Comparison of ENCODE assay signal across 23 mouse cellular contexts in genomic region chr1:177591742-177592141, GRCm38 (mm10).
"Had no signal": no experiment of that assay in that cellular context is flagged by ENCODE, and none has a peak within 500 bp of the region (broad histone marks: within the 10 kb centered on the region; RNA-seq: fewer than 3 reads in every experiment).

No protein-coding gene starts in this region.

- H3K27ac ChIP-seq: gastrocnemius, adult 2 months; hindbrain, embryonic 10.5 days; hindbrain, embryonic 12.5 days; hindbrain, embryonic 14.5 days; intestine, embryonic 15.5 days; layer of hippocampus, adult 2 months; left cerebral cortex, adult 2 months; limb, embryonic 10.5 days; limb, embryonic 12.5 days; liver, embryonic 13.5 days; liver, embryonic 15.5 days had no signal

- H3K36me3 ChIP-seq: hindbrain, embryonic 10.5 days; hindbrain, embryonic 12.5 days; intestine, embryonic 15.5 days; limb, embryonic 10.5 days; limb, embryonic 12.5 days; liver, embryonic 13.5 days; liver, embryonic 15.5 days had no signal

- H3K9me3 ChIP-seq: hindbrain, embryonic 10.5 days; hindbrain, embryonic 12.5 days; intestine, embryonic 15.5 days; limb, embryonic 10.5 days; limb, embryonic 12.5 days; liver, embryonic 13.5 days; liver, embryonic 15.5 days had no signal

- DNase-seq: gastrocnemius, adult 2 months; gastrocnemius, postnatal 10 days; gastrocnemius, postnatal 25 days; heart, postnatal 10 days; heart, postnatal 4 days; kidney, adult 18-20 months; kidney, adult 8-10 months; kidney, postnatal 10 days; kidney, postnatal 4 days; liver; liver, embryonic 13.5 days had no signal

- H3K9ac ChIP-seq: hindbrain, embryonic 12.5 days; hindbrain, embryonic 14.5 days; intestine, embryonic 15.5 days; limb, embryonic 12.5 days; liver, embryonic 13.5 days; liver, embryonic 15.5 days had no signal

- H3K27me3 ChIP-seq: hindbrain, embryonic 12.5 days; intestine, embryonic 15.5 days; limb, embryonic 12.5 days; liver, embryonic 13.5 days; liver, embryonic 15.5 days had no signal

- ATAC-seq: hindbrain, embryonic 16.5 days; inflammation-experienced regulatory T-cells, adult 6 months; intestine, embryonic 15.5 days; intestine, postnatal 0 days had no signal

- H3K4me3 ChIP-seq: gastrocnemius, adult 2 months; hindbrain, embryonic 10.5 days; hindbrain, embryonic 12.5 days; intestine, embryonic 15.5 days; layer of hippocampus, adult 2 months; left cerebral cortex, adult 2 months; limb, embryonic 10.5 days; limb, embryonic 12.5 days; liver, embryonic 13.5 days; liver, embryonic 15.5 days had no signal

- H3K4me1 ChIP-seq: hindbrain, embryonic 10.5 days; hindbrain, embryonic 12.5 days; intestine, embryonic 15.5 days; limb, embryonic 10.5 days; limb, embryonic 12.5 days; liver, embryonic 13.5 days; liver, embryonic 15.5 days had no signal
